Mouse (Mus musculus): ENCODE measurements at regions not wholly inside any gene's neighbourhood (a gene's known extent, or its start where the extent isn't known, plus 50 kb on each side); places are given as distances from the start of the nearest gene placed in this dataset.

DNA sequence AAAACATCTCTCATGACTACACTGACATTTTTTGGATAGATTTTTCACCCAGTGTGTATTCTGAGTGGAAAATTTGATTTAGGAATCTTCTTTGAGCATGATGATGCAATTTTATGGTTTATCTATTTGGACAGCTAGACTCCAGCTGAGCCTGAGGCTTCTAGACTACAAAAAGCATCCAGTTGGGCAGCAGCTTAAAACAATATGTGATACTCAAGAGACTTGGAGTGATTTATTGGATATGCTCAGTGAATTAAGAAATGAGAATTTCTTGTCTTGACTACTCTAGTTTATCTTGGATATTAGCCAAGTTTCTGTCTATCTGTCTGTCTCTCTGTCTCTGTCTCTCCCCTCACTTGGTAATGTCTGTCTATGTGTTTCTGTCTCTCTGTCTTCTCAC is 228.4 kb downstream of the Csl start:
- no peak for DNase-seq (ENCODE audit: low read depth, low spot score)

DNA sequence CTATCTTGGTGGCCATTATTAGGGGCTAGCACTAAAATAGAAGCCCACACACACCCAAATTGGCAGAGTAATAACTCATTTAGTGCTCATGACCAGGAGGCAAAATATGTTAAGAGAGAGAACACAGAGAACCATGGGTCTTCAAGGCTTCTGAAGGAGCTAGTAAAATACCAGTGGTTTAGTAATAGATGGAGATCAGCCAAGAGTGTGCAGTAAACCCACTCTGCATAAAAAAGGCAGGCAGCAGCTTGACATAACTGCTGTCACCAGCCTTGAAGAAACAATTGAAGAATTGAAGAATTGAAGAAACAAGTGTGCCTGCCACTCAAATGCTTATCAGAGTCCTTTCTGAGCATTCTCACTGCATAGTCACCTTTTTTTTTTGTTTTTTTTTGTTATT is 227.9 kb downstream of the Csl start:
- DNase-seq (ENCODE audit: low read depth, low spot score): no peak

DNA sequence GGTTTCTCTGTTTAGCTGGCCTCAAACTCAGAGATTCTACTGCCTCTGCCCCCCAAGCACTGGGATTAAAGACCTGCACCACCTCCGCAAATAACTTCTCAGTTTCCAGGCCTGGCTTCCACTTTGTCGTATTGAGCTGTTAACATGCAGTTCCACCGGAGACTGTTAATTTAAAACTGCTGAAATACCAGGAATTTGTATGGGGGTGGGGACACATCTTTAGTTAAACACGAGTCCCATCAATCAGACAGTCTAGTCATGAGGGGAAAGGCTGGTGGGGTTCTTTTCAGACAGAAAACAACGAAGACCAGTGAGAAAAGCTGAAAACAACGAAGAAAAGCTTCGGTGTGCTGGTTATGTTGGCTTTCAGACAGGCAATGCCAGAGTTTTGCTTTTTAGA is 227.5 kb downstream of the Csl start:
- DNase-seq (ENCODE audit: low read depth, low spot score): no peak

DNA sequence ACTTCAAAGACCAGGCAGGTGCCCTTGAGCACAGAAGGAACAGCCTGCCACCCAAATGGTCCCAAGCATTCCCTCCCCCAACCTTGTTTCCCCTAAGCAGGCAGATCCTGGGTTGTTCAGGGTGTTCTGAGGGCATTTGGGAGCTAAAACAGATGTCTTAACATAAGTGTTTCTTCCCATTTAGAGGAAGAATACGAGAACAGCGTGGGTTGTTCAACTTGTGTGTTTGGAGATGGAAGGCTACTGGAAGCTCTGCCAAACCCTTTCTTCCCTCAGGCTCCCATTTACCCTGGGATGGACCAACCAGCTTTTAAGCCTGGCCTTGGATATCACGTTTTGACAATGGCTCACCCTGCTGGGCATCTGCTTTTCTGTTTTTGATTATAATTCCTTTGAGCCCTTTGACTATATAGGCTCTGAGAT is 226.8 kb downstream of the Csl start:
- no peak for DNase-seq (ENCODE audit: low read depth, low spot score)

DNA sequence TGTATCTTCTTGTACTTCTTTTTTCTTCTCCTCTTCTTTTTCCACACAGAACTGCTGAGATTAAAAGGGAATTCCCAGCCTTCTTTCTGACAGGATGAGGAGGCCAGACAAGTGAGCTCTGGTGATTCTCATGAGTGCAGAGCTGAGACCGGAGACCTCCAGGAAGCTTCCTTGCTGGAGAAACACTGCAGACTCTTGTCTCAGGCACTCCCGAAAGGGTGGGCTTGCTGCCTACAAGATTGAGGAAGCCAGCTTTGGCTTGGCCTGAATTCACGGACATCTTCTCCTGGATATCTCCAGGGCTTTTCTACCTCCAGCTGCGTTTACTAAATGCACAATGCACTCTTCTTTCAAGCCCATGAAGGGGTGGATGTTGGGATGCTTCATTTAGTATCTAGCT is 226.0 kb downstream of the Csl start:
- DNase-seq (ENCODE audit: low read depth, low spot score): no peak

DNA sequence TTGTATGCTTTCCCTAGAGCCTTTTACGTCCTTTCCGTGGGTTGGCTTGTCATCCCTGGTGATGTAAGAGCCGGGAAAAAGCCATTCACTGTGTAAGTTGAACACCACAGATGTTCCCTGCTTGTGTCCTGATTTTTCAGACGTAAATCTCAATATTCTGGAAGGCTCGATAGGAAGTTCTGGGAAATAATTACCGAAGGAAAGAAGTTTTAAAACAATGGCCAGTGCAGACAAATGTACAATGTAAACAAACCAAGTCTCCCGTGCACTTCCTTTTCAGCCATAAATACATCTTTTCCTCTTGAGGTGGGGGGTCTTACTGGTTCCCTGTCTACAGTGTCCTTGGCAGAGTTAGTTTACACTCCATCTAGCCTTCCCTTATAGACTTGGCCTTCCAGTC is 225.2 kb downstream of the Csl start:
- no peak for DNase-seq (ENCODE audit: low read depth, low spot score)

DNA sequence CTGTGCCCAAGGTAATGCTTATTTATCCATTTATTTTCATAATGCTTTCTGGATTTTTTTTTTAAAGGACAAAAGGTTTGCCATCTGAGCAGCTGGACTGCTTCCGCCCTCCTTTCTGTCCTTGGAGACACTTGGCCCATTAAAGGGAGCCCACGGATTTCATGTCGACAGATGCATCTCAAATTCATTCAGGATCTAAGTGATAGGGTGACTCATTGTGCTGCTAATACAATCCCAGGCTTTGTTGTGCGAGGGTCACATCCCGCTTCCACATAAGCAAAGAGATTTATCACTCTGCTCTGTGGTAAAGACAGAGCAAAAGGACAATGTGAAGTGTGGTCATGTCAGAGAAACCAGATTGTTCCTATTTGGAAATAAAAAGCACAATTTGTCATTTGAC is 220.8 kb downstream of the Csl start:
- DNase-seq (ENCODE audit: low read depth, low spot score): no peak

DNA sequence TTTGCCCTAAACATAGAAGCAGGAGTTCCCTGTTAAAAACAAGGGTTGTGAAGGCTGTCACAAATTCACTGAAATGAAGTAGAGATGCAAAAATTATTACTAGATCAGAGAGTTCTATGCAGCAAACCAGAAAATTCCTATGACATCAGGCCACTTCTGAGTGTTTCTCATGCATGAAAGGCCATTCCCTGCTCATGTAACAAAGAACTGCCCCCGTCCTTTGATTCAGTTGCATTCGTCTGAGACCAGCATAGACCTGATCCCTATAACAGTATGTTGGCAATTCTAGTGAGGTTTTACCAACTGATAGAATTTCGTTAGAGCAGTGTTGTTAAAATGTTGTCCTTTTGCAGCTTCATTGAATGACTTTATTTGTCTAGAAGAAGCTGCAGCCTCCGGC is 207.1 kb downstream of the Csl start:
- DNase-seq (ENCODE audit: low read depth, low spot score): no peak

DNA sequence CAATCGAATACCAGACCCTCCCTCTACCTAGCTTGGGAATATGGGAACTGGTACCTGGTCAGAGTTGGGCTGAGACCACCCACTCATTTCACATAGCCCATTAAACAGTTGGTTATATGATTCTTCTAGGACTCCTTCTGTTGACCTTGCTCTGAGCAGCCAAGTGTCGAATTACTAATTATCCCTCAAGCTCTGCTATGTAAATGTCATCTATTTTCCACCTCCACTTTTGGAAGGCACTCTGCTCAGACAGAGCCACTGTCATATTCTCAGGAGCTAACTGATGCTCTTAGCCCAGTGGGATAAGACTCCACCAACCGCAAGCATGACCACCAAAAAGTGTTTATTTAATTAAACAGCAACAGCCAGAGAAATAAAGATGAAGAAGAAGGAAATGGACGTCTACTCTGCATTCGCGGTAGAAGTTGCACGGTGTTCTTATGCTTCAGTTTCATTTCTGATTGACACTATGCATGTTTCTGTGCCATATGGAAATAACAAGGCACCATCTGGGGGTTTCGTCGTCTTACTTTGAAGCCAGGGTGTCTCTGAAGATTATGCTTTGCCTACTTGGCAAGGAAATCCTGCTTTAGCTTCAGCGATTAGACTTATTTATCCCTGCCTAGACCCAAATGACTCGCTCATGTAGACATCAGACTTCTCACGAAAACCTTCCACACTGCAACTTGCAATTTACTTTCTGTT is 206.5 kb downstream of the Csl start:
- DNase-seq (ENCODE audit: low read depth, low spot score): peak; percentile 21

DNA sequence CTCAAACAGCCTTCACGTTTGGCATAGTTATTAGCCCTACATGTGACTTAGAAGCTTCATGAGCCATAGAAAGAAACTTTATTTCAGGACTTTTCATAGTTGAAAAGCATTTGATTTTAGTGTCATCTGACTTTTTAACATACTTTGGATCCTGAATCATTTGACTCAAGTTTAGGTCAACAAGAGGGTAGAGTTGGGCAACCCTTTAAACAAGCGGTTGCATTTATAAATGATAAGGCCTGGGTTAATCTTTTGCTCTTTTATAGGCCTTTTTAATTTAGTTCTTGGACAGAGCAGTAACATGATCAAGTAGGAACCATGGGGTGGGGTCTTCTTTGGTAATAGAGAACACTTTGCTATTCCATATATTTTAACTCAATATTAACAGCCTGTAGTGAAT is 204.4 kb downstream of the Csl start:
- no peak for DNase-seq (ENCODE audit: low read depth, low spot score)

DNA sequence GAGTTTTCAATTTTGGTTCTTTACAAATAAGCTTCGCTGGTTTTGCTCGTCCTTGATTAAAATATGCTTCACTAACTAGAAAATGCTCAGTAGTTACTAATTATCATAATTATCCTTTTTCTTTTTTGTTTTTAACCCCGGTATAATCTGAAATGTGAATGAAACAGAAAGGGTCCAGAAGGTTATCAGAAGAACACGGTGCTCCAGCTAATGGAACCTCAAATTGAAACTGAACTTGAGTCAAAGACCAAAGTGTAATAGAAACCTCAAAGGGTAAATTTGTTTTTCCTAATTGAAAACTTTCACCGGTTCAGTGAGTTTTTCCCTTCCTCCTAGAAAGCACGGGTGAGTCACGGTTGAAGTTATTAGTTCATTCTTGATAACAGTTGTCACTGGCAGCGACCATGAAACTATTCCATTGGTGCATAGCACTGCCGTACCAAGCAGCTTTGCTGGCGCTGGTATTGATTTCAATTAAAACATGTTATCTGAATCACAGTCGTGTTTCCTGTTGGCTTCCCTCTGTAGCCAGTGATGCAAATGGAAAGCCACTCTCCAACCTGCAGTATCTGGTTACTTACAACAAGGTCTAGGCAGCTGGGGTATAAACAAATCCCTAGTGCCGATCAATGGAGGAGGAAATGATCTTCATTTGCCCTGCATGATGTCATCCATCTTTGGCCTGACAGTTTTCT is 203.7 kb downstream of the Csl start:
- DNase-seq (ENCODE audit: low read depth, low spot score): no peak

DNA sequence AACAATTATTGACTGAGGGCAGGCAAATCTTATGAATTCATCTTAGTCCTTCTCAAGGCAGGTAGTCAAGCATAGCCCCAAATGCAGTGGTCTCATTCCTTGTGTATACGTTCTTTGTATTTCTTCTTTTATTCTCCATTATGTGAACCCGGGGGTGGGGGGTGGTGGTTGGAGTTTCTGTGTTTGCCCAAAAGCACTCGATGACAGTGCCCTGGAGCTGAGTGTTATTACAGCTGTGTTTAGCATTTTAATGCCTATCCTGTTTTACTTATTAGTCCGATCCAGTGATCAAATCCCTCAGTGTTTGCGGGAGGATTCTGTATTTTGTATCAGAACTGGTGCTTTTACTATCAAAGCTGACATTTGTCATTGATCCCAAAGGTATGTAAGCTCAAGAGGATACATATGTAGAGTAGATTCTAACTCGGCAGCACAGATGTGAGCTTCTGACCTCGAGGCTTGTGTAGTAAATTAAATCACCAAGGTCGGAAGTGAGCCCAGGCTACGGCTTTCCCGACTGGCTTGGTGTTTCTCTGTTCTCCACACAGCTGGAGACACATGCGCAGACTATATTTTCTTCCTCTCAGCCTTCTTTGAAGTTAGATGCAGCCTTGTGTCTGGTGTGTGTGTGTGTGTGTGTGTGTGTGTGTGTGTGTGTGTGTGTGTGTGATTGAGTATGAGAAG is 203.0 kb downstream of the Csl start:
- peak; percentile 65 for DNase-seq (ENCODE audit: low read depth, low spot score)

DNA sequence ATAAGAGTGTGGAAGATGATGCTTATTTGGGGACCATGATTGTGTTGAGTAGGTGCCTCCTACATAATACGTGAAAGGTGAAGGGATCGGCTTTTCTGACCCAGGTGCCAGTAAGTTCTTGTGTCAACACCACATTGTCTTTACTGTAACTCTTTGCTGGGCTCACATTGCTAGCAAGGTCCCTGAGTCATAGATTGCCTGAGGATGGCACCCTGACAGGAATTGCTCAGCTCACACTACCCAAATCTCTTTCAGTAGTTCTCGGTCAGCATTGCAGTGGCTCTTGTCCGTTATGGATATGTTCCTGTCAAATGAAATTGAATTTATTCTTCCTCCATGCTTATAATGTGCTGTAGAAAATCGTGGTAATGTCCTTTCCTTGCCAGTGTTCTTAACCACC is 200.8 kb downstream of the Csl start:
- DNase-seq (ENCODE audit: low read depth, low spot score): no peak

DNA sequence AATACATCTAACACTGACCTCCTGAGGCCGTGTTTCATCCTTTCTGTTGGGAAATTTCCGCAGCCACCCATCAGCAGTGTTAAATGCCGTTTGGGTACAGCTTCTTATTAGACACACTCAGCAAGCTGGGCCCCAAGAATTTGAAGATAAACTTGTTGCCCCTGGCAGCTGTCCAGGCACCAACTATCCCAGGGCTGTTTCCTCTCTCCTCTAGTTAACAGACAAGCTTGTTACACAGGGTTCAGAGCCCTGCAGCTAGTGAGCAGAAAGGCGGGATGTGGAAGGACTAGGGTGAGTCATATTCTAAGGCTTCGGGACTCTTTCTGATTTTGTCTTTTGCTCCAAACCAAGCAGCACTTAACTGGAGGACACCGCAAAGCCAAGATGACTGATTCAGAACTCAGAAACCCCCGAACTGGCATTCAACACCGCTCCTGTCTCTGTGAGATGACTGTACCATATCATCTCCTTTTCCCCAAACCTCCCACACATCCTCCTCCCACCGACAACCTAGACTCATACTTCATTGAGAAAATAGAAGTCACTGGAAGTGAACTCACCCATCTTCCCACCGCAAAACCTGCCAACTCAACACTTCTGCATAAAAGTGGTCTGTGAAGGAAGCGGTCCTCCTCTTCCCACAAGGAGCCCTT is 198.2 kb downstream of the Csl start:
- DNase-seq (ENCODE audit: low read depth, low spot score): no peak

DNA sequence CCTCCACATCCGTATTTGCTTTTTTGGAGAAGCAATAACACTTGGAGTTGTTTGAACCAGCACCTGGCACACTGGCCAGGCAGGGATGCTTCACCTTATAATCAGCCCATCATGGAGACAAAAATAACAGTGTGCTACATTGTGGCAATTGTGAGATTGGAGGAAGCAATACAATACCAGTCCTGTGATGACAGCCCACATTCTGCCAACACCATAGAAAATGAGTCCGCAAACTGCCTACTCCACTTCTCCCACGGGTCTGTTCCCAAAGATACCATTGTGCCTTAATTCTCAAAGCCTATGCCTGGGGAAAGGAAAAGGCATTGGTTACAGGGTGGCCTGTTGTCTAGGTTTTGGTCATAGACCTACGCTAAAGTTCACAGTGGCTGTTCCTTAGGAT is 194.9 kb downstream of the Csl start:
- no peak for DNase-seq (ENCODE audit: low read depth, low spot score)

DNA sequence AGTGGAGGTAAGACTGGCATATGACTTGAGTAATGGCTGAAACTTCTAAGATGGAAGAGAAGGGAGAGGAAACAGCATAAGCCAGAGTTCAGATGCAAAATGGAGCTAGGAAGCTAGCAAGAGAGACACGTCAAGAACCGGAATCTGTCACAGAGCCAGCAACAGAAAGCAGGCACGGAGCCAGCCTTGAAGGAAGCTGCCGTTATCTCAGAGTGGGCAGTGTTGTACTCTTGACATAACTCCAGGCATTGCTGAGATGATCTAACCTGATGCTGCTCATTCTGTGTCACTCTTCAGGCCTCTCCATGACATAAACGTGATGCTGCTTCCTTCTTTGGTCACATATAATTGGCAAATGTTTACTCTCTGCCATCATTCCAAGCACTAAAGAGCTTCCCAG is 191.0 kb downstream of the Csl start:
- no peak for DNase-seq (ENCODE audit: low read depth, low spot score)

DNA sequence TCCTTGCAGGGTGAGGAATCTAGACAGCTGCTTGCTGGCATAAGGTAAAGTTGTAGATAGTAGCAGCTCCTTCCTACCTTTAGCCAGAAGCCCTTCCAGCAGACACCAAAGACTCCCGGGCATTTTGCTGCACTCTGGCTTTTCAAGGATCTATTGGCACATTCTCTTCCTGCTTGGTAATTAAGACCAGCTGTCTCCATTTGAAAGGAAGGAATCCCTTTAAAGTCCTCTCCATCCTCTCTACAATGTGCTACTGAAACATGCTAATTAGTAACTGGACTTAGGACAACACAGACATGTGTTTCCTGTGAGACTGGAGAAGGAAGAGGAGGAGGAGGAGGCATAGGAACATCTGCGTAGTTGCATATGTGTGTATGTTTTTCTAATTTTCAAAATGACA is 189.3 kb downstream of the Csl start:
- peak; percentile 65 for DNase-seq (ENCODE audit: low read depth, low spot score)

DNA sequence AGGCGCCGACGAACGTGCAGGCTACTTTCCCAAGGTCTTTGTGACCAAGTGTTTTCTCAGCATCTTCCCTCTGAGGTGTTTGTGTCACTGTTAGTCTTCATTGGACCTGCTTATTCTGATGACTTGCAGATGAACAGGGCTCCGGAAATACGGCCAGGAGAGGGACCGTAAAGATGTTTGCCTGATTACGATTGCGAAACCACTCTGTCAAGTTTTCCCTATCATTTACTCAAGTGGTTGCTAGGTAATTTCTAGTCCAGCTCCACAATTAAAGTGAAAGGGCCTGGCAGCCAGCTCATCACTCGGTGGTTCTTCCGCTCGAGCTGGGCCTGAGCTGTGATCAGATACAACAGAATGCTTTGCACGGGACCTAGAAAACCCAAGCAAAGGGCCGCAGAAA is 185.5 kb downstream of the Csl start:
- DNase-seq (ENCODE audit: low read depth, low spot score): no peak

DNA sequence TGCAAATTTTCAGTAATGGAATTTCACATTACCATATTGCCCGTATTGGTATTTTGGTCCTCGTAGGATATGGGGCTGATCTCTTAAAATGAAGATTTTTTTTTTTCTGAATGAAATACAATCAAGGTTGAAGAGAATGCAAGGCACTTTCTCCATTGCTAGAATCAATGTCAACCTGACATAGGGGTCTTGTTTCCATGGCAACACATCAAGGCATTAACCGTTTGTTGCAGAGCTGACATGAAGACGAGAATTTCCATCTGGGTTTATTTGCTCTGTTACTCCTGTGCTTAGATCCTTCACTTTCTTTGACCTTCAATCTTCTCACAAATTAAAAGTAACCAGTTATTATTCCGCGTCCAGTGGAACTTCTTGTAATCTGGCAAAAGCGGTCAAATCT is 184.2 kb downstream of the Csl start:
- DNase-seq (ENCODE audit: low read depth, low spot score): no peak

DNA sequence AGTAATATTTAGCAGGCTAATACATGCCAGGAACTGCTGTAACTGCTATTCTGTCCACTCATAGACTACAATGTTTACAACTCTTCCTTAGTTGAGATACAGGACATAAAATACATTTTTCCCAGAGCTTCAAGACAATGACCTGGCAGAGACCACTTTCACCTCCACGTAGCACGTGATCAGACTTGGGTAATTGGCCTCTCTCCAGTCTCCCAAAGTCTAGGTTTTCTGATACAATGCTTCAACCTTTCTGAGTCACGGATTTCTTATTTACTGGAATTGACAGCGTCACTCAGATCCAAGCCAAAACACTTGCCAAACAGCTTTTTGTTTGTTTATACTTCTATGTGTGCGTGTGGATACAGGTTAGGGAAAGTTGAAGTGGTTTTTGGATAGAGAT is 183.2 kb downstream of the Csl start:
- DNase-seq (ENCODE audit: low read depth, low spot score): no peak

DNA sequence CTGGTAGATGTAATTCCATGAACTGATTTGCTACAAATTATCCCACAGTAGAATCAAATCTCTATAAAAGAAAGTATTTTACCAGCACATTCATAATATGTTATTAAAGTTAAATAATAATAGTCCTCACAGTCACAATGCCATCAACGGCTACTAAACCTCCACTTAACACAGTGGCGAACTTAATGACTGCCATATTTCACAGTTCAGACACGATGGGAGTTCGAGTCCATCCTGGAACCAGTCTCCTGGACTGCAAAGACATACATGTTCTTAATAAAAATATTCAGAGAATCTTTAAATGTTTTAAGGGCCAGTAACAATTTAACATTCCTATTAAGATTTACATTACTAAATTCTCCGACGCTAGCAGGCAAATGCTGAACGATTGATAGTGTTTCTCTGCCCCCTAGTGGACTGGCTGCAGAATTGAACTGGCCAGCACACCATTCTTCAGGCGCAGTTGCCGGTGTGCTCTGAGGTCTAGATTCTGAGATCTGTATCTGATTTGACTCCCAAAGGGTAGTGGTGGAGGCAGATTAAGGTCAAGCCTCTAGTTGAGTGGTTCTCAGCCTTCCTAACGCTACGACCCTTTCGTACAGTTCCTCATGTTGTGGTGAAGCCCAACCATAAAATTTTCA is 182.3 kb downstream of the Csl start:
- DNase-seq (ENCODE audit: low read depth, low spot score): peak; percentile 74

DNA sequence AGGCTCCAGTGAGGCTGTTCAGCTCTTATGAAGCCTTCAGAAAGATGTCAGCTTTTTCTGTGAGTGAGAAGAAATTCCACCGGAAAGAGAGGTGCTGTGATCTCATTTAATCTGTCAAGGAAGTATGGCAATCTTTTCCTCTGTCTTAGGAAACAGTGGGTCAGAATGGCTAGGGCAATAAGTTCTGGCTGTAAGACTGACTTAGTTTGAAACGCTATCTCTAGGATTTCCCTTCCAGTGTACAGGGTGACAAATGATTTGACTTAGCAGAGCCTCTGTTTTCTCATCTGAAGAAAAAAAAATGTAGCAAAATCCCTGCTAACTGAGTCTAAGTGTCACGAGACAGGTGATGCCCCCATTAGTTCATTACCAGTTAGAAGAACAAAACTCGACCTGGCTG is 181.1 kb downstream of the Csl start:
- no peak for DNase-seq (ENCODE audit: low read depth, low spot score)

All from forelimb bud, embryonic 11.5 days (tissue).